Mouse (Mus musculus): ENCODE results near the gene Fhod1. TPM values are rescaled to one million over a fixed set of nuclear protein-coding genes. Genes with fewer than 3 reads are reported as not detected.

The Fhod1 gene
- total and polyA plus RNA-seq, 3 experiments: 1.7 to 6.1 (median 4.7) TPM

DNA sequence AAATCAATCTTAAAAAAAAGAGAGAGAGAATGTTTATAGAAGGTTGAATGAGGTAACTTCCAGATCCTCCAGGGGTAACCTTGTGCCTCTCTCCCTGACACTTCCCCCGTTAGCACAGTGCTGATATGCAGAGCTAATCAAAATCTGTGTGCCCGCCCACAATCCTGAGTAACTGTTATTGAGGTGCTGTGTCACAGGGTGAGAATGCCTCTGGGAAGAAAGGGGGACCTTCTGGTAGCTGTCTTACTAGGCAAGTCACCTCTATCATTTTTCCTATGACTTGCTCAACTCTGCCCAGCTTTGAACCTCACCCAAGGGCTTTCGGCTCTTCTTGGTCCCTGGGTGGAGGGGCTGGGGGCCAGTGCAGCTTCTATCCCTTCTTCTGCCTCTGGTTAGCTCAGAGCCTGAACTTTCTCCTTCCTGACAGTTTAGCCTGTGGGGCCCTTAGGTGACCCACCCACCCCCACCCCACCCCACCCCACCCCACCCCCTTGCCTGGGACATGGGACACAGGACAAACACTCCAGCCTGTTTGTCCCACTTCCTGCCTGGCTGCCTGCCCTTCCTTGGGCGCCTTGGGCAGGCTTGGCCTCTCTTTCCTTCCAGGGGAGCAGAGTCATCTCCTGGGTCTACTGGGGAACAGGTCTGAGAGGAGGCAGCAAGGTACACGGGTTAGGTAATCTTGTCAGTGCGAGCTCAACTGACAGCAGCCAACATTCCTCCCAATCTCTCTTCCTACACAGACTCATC, 7.7 kb downstream of the Fhod1 start:
- H3K9me3 ChIP-seq (replicated peaks): no peaks in the 10 kb centered on the region
- no peak overlapping the region; the same call in 1 of the 2 replicates for H3K4me3 ChIP-seq (ENCODE audit: low read depth, low read length)
- peak; percentile 31 for DNase-seq (ENCODE audit: low spot score)
- ATAC-seq (ENCODE audit: extremely low read depth, insufficient number of reproducible peaks, low FRiP score, poor library complexity, severe bottlenecking): no peak
- H3K4me1 ChIP-seq (ENCODE audit: insufficient read depth, low read depth, low read length): peaks cover 78% of the 10 kb centered on the region
- no peaks in the 10 kb centered on the region for H3K27me3 ChIP-seq (ENCODE audit: insufficient read depth, low read length)
- TF ChIP-seq TAL1 (conservative IDR thresholded peaks at IDR 0.05; ENCODE audit: low read depth, low read length) (no peak), CTCF (IDR thresholded peaks at IDR 0.05; ENCODE audit: low read depth, low read length) (no peak), POLR2AphosphoS5 (IDR thresholded peaks at IDR 0.05; ENCODE audit: insufficient replicate concordance, low read depth, low read length) (no peak), GATA2 (IDR thresholded peaks at IDR 0.05; ENCODE audit: borderline replicate concordance, low read depth, low read length) (no peak), GATA1 (IDR thresholded peaks at IDR 0.05; ENCODE audit: borderline replicate concordance, low read length) (no peak)
- H3K36me3 ChIP-seq (replicated peaks): peaks cover 48% of the 10 kb centered on the region

GRCm38 (mm10) chr8:105338992-105339391, 8.8 kb downstream of the Fhod1 start:
- H3K4me1 ChIP-seq (ENCODE audit: insufficient read depth, low read depth, low read length): peaks cover 68% of the 10 kb centered on the region
- peaks cover 56% of the 10 kb centered on the region for H3K36me3 ChIP-seq (replicated peaks)
- H3K4me3 ChIP-seq (ENCODE audit: low read depth, low read length): peak overlapping the region; percentile 10; the same call in 1 of the 2 replicates
- TF ChIP-seq CTCF (IDR thresholded peaks at IDR 0.05; ENCODE audit: low read depth, low read length): no peak
- TF ChIP-seq POLR2AphosphoS5 (IDR thresholded peaks at IDR 0.05; ENCODE audit: insufficient replicate concordance, low read depth, low read length): no peak
- TF ChIP-seq GATA2 (IDR thresholded peaks at IDR 0.05; ENCODE audit: borderline replicate concordance, low read depth, low read length): no peak
- TF ChIP-seq GATA1 (IDR thresholded peaks at IDR 0.05; ENCODE audit: borderline replicate concordance, low read length): no peak
- TF ChIP-seq TAL1 (conservative IDR thresholded peaks at IDR 0.05; ENCODE audit: low read depth, low read length): no peak
- no peaks in the 10 kb centered on the region for H3K27me3 ChIP-seq (ENCODE audit: insufficient read depth, low read length)
- DNase-seq (ENCODE audit: low spot score) (no peak), ATAC-seq (ENCODE audit: extremely low read depth, insufficient number of reproducible peaks, low FRiP score, poor library complexity, severe bottlenecking) (no peak)
- H3K9me3 ChIP-seq (replicated peaks): no peaks in the 10 kb centered on the region

DNA sequence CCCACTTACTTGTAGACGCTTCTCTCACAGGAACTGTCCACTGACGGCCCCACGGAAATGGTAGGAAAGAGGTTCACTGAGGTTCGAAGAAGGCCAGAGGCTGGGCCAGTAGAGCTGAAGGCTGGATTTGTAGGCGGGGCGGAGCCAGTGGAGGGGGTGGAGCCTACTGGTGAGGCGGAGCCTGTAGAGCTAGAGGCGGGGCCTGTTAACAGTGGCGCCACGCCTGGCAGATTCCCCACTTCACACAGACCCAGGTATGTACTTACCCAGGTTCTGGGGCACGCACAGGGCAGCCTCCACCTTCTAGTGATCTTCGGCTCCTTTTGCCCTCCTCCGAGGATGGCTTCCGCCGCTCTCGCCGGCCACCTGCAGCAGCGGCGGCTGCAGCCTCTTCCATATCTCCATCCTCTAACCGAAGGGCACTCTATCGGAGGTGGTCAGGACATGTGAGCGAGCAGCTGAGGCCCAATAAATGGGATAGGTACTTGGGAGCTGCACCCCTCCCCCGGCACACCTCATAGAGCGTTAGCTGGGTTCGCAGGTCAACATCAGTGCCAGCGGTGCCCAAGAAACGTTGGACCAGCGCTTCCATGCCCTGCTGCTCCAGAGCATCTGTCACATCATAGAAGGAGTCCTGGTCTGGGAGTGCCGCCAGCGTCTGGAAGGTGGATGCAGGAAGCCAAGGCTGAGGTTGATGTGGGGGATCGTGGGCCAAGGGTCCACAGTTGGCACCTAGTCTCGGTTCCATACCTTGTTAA, 11.2 kb downstream of the Fhod1 start:
- no peak for ATAC-seq (ENCODE audit: extremely low read depth, insufficient number of reproducible peaks, low FRiP score, poor library complexity, severe bottlenecking)
- Histone ChIP-seq H3K36me3 (replicated peaks) (peaks cover 75% of the 10 kb centered on the region), H3K27me3 (ENCODE audit: insufficient read depth, low read length) (no peaks in the 10 kb centered on the region), H3K4me3 (ENCODE audit: low read depth, low read length) (no peak overlapping the region), H3K4me1 (ENCODE audit: insufficient read depth, low read depth, low read length) (peaks cover 48% of the 10 kb centered on the region), H3K9me3 (replicated peaks) (no peaks in the 10 kb centered on the region)
- TF ChIP-seq GATA2 (IDR thresholded peaks at IDR 0.05; ENCODE audit: borderline replicate concordance, low read depth, low read length) (no peak), TAL1 (conservative IDR thresholded peaks at IDR 0.05; ENCODE audit: low read depth, low read length) (no peak), GATA1 (IDR thresholded peaks at IDR 0.05; ENCODE audit: borderline replicate concordance, low read length) (no peak), POLR2AphosphoS5 (IDR thresholded peaks at IDR 0.05; ENCODE audit: insufficient replicate concordance, low read depth, low read length) (no peak), CTCF (IDR thresholded peaks at IDR 0.05; ENCODE audit: low read depth, low read length) (no peak)
- DNase-seq (ENCODE audit: low spot score): no peak

DNA sequence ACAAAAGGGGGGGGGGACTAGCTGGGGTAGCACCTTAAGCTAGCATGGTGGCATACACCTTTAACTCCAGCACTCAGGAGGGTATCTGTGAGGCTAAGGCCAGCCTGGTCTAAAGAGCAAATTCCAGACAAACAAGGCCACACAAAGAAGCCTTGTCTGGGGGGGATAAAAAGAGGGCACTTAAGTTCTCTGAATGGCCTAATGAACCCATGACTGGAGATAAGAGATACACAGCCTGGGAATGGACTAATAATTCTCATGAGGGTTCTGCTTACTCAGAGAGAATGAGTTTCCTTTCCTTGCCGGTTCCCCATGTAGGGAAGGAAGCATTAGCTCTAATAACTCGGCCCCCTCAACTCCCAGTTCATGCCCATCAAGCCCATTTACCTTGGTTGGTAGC, 15.2 kb downstream of the Fhod1 start:
- DNase-seq (ENCODE audit: low spot score) (no peak), ATAC-seq (ENCODE audit: extremely low read depth, insufficient number of reproducible peaks, low FRiP score, poor library complexity, severe bottlenecking) (no peak)
- H3K4me3 ChIP-seq (ENCODE audit: low read depth, low read length): no peak overlapping the region
- peaks cover 24% of the 10 kb centered on the region for H3K4me1 ChIP-seq (ENCODE audit: insufficient read depth, low read depth, low read length)
- peaks cover 95% of the 10 kb centered on the region for H3K36me3 ChIP-seq (replicated peaks)
- no peaks in the 10 kb centered on the region for H3K27me3 ChIP-seq (ENCODE audit: insufficient read depth, low read length)
- TF ChIP-seq CTCF (IDR thresholded peaks at IDR 0.05; ENCODE audit: low read depth, low read length): no peak
- no peak for TF ChIP-seq GATA2 (IDR thresholded peaks at IDR 0.05; ENCODE audit: borderline replicate concordance, low read depth, low read length)
- no peaks in the 10 kb centered on the region for H3K9me3 ChIP-seq (replicated peaks)

DNA sequence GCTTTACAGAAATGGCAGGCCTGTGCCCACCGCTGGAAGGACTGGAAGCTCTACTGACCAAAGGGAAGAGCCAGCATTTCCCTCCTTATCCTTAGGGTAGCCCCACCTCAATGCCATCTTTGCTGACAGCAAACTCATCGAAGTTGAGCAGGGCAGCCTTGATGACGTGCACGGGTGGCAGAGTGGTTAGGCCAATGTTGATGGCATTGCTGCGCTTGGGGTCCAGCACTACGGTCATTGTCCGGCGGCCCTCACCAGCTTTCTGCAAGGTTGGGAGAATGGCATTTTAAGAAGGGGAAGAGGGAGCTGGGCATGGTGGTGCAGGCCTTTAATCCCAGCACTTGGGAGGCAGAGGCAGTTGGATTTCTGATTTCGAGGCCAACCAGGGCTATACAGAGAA, 15.8 kb downstream of the Fhod1 start:
- no peak overlapping the region for H3K4me3 ChIP-seq (ENCODE audit: low read depth, low read length)
- H3K36me3 ChIP-seq (replicated peaks): peaks cover 92% of the 10 kb centered on the region
- H3K4me1 ChIP-seq (ENCODE audit: insufficient read depth, low read depth, low read length): peaks cover 24% of the 10 kb centered on the region
- ATAC-seq (ENCODE audit: extremely low read depth, insufficient number of reproducible peaks, low FRiP score, poor library complexity, severe bottlenecking) (no peak), DNase-seq (ENCODE audit: low spot score) (no peak)
- no peak for TF ChIP-seq POLR2AphosphoS5 (IDR thresholded peaks at IDR 0.05; ENCODE audit: insufficient replicate concordance, low read depth, low read length)
- TF ChIP-seq TAL1 (conservative IDR thresholded peaks at IDR 0.05; ENCODE audit: low read depth, low read length): no peak
- no peak for TF ChIP-seq CTCF (IDR thresholded peaks at IDR 0.05; ENCODE audit: low read depth, low read length)
- no peak for TF ChIP-seq GATA1 (IDR thresholded peaks at IDR 0.05; ENCODE audit: borderline replicate concordance, low read length)
- no peak for TF ChIP-seq GATA2 (IDR thresholded peaks at IDR 0.05; ENCODE audit: borderline replicate concordance, low read depth, low read length)
- H3K27me3 ChIP-seq (ENCODE audit: insufficient read depth, low read length): no peaks in the 10 kb centered on the region
- no peaks in the 10 kb centered on the region for H3K9me3 ChIP-seq (replicated peaks)

DNA sequence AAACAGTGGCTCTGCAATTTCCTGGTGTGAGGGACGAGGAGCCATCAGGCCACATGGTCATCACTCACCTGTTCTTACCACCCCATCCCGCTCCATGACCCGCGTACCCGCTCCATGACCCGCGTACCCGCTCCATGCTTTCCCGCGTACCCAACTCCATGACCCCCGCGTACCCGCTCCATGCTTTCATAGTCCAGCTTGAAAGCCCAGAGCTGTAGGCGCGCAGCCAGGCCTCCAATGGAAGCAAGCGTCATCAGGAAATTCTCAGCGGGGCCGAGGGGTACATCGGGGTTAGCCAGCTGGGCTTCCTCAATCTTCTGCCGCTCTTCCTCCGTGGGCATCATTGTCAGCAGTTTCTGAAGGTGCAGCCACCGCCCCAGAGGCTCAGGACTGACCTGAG, 16.3 kb downstream of the Fhod1 start:
- Histone ChIP-seq H3K4me3 (ENCODE audit: low read depth, low read length) (no peak overlapping the region), H3K9me3 (replicated peaks) (no peaks in the 10 kb centered on the region), H3K27me3 (ENCODE audit: insufficient read depth, low read length) (no peaks in the 10 kb centered on the region), H3K36me3 (replicated peaks) (peaks cover 87% of the 10 kb centered on the region), H3K4me1 (ENCODE audit: insufficient read depth, low read depth, low read length) (peaks cover 22% of the 10 kb centered on the region)
- ATAC-seq (ENCODE audit: extremely low read depth, insufficient number of reproducible peaks, low FRiP score, poor library complexity, severe bottlenecking) (no peak), DNase-seq (ENCODE audit: low spot score) (no peak)
- TF ChIP-seq TAL1 (conservative IDR thresholded peaks at IDR 0.05; ENCODE audit: low read depth, low read length) (no peak), GATA2 (IDR thresholded peaks at IDR 0.05; ENCODE audit: borderline replicate concordance, low read depth, low read length) (no peak), POLR2AphosphoS5 (IDR thresholded peaks at IDR 0.05; ENCODE audit: insufficient replicate concordance, low read depth, low read length) (no peak), GATA1 (IDR thresholded peaks at IDR 0.05; ENCODE audit: borderline replicate concordance, low read length) (no peak), CTCF (IDR thresholded peaks at IDR 0.05; ENCODE audit: low read depth, low read length) (no peak)

Data from G1E (cell line).